Mouse (Mus musculus): Measurements from ENCODE around the gene Serpina3m.

- no peak for TF ChIP-seq GATA1 (IDR thresholded peaks at IDR 0.05; ENCODE audit: borderline replicate concordance, low read length)
- TF ChIP-seq FLI1 (IDR thresholded peaks at IDR 0.05; ENCODE audit: low read length) = no peak
Measured at GRCm38 (mm10) chr12:104419136-104419462, 80.8 kb downstream of the Serpina3m start.
